Mouse (Mus musculus) CD4-positive helper T cell, adult 2 months (primary cell): ENCODE measurements around the gene Huwe1.

Experiments used
- DNase-seq: peaks from one replicate; pipeline ENCODE4 v3.0.0-alpha.2; 2012; ENCODE audit warnings: low read depth, missing footprints, low spot score

The Huwe1 gene

DNA sequence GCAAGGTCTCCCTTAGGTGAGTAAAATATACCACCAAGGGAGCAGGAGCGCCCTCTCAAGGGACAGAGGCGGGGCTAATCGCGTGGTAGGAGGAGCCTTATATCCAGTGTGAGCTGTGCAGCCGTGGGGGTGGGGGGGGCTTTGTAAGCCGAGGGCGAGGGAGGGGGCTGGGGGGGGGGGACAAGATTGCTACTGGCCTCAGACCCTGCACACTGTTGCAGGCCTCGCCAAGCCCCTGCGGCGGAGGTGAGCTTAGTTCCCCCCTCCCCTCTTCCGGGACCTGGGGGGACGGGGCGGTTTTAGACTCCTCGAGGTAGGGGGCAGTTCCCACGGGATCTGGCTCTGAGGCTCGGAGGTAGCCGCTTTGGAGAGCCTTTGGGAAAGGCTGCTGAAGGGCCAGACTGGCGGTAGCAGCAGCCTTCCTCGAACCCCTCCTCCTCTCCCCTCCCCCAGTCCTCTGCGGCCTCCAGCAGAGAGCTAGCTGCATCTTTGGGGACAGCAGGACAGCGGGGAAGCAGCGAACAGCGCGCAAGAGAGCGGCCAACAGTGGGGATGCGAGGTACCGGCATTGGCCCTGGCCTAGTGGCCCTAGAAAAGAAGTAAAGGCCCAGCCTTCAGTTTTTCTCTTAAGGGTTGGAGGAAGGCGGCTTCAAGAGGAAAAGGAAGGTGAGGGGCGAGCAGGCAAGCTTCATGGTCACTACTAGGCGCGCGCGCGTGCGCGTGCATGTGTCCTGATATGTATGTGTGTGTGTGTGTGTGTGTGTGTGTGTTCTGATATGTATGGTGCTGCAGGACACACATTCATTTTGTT, at the start of gene Huwe1:
Gene Huwe1, plus strand, starts transcription at position 107 of the 811 bp plus-strand sequence.
- DNase-seq, result peak; percentile 69

DNA sequence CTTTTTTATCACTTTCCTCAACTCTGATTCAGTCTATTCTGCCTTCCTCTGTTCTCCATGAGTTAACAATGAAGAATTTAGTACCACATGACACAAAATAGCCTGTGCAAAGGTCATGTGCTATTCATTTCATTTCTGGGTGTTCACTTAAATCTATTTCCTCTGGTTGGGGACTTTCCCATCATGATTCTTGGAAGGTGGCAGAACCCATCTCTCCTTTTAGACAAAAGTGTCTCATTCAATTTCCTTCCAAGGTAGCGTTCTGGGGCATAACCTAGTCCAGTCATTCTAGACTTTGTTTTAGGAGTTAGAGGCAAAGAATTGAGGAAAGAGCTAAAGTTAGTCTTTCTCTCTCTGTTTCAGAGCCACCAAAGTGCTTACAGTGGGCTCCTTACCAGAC, 20.3 kb upstream of the Huwe1 start:
- peak; percentile 22 for DNase-seq

DNA sequence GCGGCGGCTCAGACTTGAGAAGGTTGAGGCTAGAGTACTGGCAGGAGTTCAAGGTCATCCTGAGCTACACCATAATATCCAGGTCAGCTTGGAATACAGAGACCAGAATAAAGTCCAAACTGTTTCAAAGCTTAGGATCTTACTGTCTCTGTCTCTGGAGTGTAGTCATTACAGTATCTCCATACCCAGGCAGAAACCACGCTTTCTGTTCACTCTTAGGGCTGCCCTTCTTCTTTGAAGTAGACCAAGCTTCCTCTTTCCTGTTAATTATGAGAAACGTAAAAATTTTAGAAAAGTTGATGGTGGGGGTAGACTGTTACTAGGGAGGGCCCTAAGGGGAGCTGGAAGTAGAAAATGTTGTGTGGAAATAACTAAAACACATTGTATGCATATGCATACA, 17.7 kb upstream of the Huwe1 start:
- DNase-seq, result no peak

DNA sequence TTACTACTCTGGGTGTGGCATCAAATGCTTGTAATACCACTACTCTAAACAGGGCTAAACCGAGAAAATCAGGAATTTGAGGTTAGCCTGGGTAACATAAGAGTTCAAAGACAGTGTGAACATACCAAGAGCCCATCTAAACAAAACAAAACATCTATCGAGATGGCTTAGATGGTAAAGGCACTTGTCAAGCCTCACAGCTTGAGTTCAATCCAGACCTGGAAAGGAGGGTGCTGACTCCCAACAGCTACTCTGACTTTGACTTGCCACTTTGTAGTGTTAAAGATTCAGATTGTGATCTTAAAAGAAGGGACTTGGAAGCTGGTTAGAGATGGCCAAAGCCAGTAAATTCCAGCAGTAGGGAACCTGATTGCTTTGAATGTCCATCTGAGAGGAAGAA, 7.8 kb upstream of the Huwe1 start:
- no peak for DNase-seq

DNA sequence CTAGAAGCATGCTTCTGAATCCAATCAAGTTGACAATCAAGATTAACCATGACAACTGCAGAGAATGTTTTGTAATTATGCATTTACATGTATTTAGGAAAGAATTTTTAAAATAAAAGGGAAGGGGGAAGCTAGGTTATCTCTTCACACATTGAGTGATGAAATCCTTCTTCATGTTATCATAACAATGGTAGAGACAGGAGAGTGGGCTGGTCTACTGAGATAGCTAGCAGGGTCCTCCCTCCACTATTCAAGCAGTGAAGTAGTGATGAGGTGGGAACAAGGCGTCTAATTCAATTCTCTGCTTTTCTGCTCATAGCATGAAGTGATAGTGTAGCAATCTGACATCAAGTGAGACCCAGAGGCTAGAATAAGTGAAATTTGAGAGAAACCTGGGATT, 2.6 kb upstream of the Huwe1 start:
- no peak for DNase-seq

DNA sequence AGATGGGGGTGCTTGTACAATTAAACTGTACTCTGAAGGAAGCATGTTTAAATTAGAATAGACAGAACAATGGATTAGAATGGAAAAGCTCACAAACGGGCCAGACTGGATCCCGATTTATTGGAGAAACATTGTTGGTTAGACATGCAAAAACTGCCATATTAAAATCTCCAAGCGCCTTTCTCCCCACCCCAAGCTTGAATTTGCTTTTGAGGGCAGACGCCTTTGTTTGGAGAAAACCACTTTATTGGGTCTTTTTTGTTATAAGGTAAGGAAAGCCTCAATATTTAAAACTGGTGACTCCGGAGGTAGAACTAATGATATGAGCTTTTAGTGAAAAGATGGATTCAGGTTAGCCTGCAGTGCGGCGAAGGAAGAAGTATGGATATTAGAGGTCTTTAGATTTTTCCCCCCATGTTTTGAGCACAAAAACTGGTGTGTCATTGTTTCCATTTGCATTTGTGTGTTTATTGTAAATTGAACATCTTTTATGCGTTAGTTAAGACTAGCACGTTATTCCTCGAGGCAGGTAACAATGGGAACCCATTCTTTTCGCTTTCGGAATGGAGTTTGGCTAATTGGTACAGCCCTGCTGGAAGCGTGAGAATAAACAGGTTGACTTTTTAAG, 1.8 kb downstream of the Huwe1 start:
- no peak for DNase-seq

DNA sequence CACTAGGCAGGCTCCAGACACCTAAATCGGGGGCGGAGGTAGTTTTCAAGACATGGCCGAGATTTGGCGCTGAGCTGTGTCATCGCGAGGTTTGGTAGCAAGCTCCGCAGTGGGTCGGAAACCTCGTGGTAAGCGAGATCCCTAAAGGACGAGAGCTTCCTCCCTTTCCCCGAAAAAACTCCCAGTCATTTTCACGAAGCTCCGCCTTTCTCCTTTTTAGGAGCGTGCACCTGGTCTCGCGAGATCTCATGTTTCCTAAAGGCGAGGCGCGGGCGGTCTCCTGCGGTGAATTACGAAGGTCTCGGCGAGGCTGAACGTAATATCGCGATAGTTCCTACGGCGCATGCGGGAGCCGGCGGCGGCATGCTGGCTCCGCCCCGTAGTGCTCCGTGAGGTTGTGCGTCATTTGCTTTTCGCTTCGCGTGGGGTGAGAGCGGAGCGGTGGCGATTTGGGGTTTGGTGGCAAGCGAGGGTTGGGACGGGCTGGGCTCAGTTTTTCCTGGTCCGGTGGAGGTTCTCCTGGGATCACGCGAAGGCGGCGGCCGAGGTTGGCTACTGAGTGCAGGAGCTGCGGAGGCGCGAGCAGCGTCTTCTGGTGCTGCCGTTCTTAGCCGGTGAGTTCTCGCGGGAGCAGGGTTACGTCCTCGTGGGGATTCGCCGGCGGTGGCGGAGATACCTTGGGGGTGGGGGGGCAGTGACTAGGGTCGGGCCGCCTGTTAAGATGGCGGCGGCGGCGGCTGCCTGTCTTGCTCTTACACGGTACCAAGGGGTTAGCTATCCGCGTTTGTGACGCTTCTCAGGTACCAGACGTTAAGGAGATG, 2.6 kb downstream of the Huwe1 start:
- peak; percentile 97 for DNase-seq

DNA sequence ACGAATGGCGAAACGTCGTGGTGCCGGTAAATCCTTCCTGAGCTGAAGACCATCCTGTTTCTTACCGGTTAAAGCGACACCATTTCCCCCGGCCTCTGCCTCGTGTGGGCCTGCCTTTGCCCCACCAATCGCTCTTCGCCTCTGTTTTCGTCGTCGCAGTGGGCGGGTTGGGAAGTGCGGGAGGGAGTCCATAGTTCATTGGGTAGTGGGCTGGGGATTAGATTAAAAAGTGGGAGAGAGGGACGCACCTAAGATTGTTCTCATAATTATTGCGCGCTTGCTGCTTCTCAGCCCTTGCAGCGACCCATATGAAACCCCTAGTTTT, 3.1 kb downstream of the Huwe1 start:
- no peak for DNase-seq

DNA sequence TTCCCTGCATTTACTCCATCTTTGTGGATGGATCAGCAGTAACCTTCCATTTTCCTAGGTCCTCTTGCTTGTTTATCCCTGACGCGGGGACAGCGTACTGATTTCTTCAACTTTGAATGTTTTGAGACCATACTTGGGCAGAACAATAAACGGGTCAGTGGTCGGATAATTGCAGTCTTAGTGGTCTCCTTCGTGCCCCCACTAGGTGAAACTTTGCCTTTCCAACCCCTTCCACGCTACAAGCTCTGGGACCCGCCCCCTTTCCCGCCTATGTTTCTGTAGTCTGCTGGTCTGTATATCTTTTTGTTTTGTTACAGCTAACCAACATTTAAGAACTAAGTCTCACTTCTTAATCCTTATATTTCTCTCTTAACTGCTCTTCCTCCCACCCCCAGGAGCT, 3.8 kb downstream of the Huwe1 start:
- DNase-seq, result no peak

DNA sequence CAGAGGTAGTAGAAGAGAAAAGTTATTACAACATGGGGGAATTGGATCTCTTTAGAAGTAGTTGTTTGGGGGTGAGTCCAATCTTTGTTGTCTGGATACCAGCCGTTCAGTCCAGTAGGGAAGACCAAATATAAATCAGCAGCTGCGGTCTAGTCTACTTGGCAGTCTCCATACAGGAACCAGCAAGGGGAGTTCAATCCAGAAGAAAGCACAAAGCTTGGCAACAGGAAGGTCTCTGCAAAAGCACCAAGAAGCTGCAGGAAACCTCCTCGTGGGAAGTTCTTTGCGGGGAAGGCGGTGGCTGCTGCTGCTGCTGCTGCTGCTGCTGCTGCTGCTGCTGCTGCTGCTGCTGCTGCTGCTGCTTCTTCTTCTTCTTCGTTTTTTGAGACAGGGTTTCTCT, 10.9 kb downstream of the Huwe1 start:
- DNase-seq, result no peak

DNA sequence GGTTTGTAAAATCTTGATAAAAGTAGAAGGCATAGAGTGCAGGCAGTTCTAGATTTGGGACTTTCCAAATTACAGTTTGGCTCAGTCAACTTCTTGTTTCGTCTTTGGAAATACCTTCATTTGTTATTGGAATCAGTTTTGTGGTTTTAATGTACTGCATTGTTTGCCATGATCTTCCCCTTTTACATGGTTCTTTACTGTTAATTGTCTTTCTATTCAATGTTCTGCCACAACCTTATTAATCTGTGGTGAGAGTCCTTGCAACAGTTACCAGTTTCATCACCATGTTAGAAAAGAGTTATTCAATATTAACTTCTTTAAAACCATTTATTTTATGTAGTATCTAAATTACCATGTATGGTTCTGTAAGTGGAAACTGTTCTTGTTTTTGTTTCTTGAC, 13.0 kb downstream of the Huwe1 start:
- DNase-seq, result no peak

DNA sequence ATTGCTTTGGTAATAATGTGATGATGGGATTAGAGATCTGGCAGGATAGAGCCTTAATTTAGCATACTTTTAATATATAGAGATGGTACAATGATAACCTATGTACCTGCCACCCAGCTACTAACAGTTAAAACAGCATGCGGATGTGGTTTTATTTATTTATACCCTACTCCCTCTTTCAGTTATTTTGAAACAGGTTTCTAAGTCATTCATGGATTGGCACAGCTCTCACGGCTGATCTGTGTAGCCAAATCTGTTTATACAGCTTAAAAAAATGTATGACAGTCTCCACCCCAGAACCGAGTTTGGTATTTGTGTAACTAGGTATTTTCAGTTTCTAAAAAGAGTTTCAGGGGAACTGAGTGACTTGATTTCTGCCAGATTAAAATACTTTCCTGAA, 17.1 kb downstream of the Huwe1 start:
- DNase-seq, result peak; percentile 6

DNA sequence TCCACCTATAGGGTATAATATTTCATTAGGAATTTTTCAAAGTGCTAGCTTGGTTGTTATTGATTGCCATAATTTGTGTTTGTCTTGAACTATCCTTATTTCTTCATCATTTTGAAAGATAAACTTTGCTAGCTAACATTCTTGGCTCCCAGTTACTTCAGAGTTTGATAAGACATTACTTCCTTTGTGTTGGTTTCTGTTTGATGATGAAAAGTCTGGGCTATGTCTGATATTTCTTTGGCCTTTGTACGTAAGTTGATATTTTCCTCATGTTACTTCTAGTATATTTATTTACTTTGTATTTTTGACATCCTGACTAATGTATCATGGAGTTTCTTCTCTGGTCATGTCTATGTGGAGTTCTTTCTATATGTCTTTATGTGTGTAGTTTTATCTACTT, 28.4 kb downstream of the Huwe1 start:
- DNase-seq, result no peak

DNA sequence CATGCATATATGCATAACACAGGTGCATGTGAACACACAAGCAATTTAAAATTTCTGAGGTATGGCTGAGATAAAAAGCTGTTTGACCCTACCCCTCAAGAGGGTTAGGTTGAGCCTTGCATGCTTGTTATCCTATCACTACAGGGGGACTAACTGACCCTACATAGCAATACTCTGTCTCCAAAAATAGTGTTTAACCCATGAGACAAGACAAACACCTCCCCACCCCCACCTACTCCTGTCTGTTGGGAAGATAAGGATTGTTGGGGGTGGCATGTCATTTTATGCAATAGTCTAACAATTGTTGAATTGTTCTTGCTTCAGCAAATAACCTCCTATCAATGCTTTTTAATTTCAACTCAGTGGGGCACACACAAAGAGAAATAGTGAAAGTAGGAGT, 30.7 kb downstream of the Huwe1 start:
- no peak for DNase-seq

DNA sequence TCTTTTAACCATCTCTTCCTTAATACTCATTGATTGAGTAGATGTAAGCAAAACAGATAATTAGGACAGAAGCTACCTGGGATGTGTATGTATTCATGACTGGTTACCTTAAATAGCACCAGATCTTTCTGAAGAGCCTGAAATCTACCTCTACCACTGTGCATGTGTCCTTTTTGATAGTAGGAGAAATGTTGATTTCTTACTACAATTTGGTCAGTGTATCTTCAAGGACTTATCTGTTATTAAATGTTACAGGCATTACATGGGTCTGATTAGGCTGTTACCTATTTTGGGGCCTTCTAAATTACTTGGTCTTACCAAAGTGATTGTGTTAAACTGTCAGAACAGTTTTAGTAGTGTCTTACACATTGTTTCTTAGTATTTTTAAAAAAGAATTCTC, 32.4 kb downstream of the Huwe1 start:
- no peak for DNase-seq

DNA sequence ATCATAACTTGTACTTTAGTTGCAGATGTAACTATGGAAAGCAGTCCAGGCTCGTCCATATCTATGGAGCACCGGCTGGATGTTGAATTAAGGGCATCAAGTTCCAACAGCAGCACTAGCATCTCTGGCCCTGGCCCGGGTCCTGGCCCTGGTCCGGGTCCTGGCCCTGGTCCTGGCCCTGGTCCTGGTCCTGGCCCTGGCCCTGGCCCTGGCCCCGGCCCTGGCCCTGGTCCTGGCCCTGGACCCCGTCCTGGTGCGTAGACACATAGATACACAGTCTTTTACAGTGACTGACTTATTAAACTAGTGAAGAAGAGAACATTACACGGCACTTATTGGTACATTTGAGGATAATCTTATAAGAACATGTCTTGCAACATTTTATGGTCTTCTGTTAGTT, 58.8 kb downstream of the Huwe1 start:
- DNase-seq, result no peak

DNA sequence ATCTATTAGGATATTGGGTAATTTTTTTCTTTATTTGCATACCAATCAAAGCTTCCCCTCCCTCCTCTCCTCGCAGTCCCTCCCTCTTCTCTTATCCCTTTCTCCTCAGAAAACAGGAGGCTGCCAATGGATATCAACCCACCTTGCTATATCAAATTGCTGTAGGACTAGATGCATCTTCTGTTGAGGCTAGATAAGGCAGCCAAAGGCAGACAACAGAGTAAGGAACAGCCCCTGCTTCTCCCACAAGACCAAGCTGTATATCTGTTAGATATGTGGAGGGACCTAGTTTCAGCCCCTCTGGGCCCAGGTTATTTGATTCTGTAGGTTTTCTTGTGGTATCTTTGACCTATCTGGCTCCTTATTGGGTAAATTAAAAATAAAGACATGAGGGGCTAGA, 110.1 kb downstream of the Huwe1 start:
- no peak for DNase-seq

DNA sequence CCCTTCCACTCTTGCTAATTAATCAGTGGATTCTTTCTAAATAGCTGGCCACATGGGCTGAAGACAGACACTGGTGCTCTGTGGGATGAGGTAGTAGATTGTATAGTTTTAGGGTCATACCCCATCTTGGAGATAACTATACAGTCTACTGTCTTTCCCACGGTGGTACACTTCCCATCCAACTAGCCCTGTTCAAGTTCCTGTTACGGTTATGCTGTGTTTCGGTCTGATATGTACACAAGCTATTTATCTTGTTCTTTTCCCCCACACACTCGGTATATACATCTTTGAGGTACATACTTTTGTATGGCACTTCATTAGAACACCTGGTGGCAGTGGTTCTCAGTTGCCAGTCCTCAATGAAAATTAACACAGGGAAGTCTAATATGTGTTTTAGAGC, 111.7 kb downstream of the Huwe1 start:
- DNase-seq, result no peak

DNA sequence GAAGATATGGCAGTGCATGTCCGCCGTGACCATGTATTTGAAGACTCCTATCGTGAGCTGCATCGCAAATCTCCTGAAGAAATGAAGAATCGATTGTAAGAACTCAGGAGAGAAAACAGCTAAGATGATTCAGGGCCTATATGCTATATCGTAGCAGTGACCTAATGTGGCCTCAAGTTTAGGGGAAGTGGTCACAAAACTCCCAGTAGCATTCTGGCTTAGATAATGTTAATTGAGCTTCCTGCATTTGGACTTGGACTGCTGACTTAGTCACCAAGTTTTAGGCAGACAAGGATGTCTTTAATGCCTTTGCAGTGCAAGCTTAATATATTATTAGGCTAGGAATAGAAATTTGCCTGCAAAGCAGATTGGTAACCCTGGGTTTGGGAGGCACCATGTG, 128.8 kb downstream of the Huwe1 start:
- DNase-seq, result no peak

DNA sequence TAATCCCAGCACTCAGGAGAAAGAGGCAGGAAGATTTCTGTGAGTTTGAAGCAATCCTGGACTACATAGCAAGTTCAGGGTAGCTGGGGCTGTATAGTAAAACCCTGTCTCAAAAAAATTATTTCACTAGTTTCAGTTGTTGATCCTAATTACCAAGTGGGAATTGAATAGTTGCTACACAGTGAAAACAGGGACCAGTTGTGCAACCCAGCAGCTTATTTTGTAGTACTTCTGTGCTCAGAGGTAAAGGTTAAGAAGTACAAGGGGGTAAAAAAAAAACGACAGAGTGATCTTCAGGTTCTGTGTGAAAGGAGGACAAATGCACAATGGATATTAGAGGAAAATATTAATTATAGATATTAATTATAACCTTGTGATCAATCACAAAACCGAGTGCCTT, 138.2 kb downstream of the Huwe1 start:
- DNase-seq, result no peak

DNA sequence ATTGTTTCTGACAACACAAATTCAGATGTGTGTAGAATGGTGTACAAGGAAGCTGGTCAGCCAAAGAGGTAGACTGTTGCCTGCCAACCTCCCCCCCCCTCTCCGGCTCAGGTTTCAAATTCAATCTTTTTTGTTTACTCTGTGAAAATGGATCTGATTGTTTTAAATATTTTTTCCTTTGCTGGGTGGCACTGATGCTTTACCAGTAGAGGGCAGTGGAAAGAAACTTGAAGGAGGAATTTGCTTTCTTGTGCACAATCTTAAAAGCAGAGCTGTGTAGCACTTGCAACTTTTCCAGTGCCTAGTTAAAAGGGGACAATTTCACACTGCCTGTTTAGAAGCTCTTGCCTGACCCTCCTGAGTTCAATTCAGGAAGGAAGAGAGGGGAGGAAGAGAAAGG, 146.4 kb downstream of the Huwe1 start:
- peak; percentile 11 for DNase-seq

DNA sequence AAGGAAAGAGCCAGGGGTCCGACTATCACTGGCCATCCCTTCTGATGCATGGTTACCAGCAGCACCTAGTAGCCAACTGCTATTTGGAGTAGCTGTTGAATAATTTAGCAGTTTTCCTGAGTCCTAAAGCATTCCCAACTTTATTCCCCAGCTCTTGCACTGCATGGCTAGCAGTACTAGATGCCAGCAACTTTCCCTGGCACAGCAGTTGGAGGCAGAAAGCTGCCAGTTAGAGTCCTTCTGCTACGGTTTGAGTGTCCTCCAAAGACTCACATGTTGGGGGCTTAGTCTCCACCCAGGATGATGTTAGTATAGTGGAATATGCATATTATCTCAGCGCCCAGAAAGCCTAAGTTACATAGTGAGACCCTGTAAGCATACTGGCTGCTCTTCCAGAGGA, 147.2 kb downstream of the Huwe1 start:
- DNase-seq, result no peak

DNA sequence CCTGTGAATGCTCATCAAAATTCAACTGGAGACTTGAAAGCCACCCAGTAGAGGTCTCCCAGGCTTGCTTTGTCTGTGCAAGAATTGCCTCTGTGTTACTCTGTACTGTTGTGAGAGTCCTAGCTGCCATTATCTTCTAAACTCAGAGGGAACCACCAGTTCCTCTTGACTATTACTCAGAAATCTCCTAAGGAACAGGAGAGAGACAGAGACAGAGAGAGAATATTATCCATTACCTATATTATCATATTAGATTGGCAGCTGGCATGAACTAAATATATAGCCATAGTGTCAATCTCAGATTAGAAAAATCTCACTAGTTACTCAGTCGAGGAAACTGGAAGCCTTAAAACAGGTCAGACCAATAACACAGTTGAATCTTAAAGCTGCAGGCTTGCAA, 149.6 kb downstream of the Huwe1 start:
- no peak for DNase-seq
